Mouse (Mus musculus) liver, embryonic 14.5 days (tissue): ENCODE data around the gene Olfr281.

Source experiments
- CTCF ChIP-seq: IDR thresholded peaks from 2 replicates; pipeline ENCODE4 v1.5.1; 2016; ENCODE audit warnings: antibody characterized with exemption, low read depth, control low read depth
- EP300 ChIP-seq: IDR thresholded peaks from 2 replicates; pipeline ENCODE4 v1.6.1; 2016; ENCODE audit warnings: antibody characterized with exemption, low read depth

GRCm38 (mm10) chr15:98504514-98504913, 52.1 kb downstream of the Olfr281 start:
- TF ChIP-seq CTCF (peak; percentile 84), EP300 (no peak)
